Mouse (Mus musculus): ENCODE data around the gene Amd1. TPM values are rescaled to one million over a fixed set of nuclear protein-coding genes. Genes with fewer than 3 reads are reported as not detected.

The Amd1 gene
- polyA plus RNA-seq, 1 experiment from 2014 or later, result 43.2 TPM

DNA sequence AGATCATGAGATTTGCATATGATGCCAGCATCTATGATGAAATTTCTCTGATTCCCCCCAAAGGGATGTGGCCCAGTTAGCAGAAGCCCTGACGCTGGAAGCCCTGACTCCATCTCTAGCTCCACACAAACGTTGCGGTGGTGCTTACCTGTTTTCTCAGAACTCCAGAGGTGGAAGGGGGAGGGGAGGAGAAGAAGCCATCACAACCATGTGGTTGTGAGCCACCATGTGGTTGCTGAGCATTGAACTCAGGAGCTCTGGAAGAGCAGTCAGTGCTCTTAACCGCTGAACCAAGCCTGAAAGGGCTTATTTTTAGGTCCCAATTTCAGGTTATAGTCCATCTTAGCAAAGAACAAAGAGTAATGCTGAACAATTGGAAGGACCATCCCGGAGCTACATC is 41.7 kb downstream of the Amd1 start:
- Histone ChIP-seq H3K36me3 (no peaks in the 10 kb centered on the region), H3K4me3 (no peak overlapping the region), H3K9me3 (no peaks in the 10 kb centered on the region), H3K27ac (replicated peaks) (no peak overlapping the region), H3K4me2 (replicated peaks) (no peak overlapping the region), H3K4me1 (peaks cover 13% of the 10 kb centered on the region), H3K9ac (replicated peaks) (no peak overlapping the region), H3K27me3 (no peaks in the 10 kb centered on the region)
- 54% methylated on average over 5 of the region's 5 CpGs for WGBS
- no peak for ATAC-seq (replicated peaks)

DNA sequence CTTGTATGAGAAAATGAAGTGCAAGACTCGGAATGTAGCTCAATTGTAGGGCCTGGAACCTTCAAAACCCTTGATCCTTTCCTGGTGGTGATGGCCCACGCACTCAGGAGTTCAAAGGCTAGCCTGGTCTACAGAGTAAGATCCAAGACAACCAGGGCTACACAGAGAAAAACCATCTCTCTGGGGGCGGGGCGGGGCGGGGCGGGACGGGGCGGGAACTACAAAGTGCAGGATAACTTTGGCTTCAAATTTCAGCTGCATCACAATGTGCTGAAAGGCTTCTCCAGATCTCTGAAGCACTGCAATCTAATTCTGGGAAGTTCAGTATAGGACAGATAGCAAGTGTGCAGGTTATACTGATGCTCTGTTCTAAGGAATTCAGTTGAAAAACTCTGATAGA is 42.4 kb downstream of the Amd1 start:
- Histone ChIP-seq H3K9me3 (no peaks in the 10 kb centered on the region), H3K9ac (replicated peaks) (no peak overlapping the region), H3K4me1 (peaks cover 13% of the 10 kb centered on the region), H3K4me3 (no peak overlapping the region), H3K36me3 (no peaks in the 10 kb centered on the region), H3K4me2 (replicated peaks) (0 out of 2 replicates have a peak overlapping the region, but pooled peaks have one; percentile 86), H3K27me3 (no peaks in the 10 kb centered on the region), H3K27ac (replicated peaks) (no peak overlapping the region)
- WGBS, result 23% methylated on average over 8 of the region's 8 CpGs
- ATAC-seq (replicated peaks), result no peak

DNA sequence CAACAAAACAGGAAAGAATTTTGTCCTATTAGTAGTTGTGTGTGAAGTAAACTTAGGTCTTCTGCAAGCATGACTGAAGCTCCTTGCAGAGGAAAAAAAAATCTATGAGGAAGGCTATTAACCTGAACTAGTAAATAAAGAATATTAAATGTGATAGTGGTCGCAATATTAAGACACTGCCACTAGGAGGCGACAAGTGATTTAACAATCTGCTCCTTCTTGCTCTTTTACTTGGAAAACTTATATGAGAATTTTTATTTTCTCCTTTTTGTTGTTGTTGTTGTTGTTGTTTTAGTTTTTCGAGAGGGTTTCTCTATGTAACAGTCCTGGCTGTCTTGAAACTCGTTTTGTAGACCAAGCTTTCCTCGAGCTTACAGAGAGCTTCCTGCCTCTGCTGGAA is 43.0 kb downstream of the Amd1 start:
- H3K9ac ChIP-seq (replicated peaks), result peak overlapping the region; percentile 31; the same call in 1 of the 2 replicates
- ATAC-seq (replicated peaks), result no peak
- 5% methylated on average over 5 of the region's 5 CpGs for WGBS

DNA sequence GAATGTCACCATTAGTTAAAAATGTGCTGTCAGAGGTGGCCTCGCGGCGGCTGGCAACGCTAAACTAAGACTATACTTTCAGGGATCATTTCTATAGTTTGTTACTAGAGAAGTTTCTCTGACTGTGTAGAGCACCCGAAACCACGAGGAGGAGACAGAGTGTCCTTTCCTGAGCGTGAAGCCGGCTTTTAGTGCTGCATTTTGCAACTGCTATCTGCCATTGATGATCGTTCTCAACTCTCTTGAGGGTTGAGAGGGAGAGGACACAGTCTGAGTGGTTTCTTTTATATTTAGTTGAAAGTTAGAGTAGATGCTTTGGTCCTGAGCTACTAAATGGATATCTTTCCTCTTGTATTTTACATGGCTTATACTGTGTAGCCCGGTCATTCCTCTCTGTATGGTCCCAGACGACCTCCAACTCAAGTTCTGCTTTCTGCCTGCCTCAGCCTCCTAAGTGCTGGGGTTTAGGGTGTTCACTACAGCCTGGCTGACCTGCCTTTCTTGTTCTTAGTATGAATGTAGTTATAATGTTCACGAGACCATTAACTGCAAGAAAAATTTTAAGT is 43.5 kb downstream of the Amd1 start:
- peak; percentile 77 for ATAC-seq (replicated peaks)
- Histone ChIP-seq H3K4me1 (peaks cover 13% of the 10 kb centered on the region), H3K9me3 (no peaks in the 10 kb centered on the region), H3K4me3 (peak overlapping the region; percentile 68), H3K36me3 (peaks cover 7% of the 10 kb centered on the region), H3K4me2 (replicated peaks) (peak overlapping the region; percentile 86), H3K27me3 (no peaks in the 10 kb centered on the region), H3K9ac (replicated peaks) (peak overlapping the region; percentile 31), H3K27ac (replicated peaks) (peak overlapping the region; percentile 97)
- WGBS, result under 1% methylated on average over 12 of the region's 12 CpGs

More for the DNA sequence above, 43.0 kb downstream of the Amd1 start:
- Histone ChIP-seq H3K36me3 (0 out of 2 replicates have a peak, but pooled peaks cover 4% of the 10 kb centered on the region), H3K27ac (replicated peaks) (peak overlapping the region; percentile 97), H3K4me3 (peak overlapping the region; percentile 68), H3K4me2 (replicated peaks) (peak overlapping the region; percentile 86), H3K4me1 (peaks cover 13% of the 10 kb centered on the region), H3K27me3 (no peaks in the 10 kb centered on the region), H3K9me3 (no peaks in the 10 kb centered on the region)

DNA sequence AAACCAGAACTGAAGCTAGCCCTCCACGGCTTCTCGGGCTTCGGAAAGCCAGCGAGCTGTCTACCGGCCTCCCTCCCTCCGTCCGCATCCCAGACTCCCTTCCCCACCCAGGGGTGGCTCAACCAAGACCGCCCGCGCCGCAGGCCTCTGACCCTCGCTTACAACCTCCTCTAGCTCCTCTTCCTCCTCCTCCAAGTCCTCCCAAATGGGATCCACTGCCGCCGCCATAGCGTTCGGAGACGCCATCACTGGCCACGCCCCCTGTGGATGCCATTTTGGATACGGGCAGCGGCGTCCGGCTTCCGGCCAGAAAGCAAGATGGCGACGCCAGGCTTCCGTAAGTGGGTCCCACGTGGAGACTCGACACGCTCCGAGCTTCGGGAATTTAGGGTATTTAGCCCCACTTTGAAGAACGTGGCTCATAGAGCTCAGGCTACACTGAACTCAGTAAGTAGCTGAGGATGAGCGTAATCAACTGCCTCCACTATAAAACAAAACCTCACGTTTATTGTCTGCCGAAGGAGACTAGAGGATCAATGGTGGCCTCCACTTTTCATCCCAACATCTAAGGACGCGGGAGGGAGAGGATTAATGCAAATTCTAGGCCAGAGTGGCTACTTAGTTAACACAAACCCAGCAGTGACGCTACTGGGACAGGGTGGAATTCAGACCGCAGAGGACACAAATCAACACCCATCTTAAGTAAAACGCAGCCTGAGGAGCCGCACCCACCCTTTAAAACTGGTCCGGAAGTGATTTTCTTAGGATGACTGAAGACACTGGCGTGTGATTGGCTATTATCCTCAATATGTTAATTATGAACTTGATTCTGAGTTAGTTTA is 44.4 kb downstream of the Amd1 start, which contains the start of gene Gtf3c6:
Gtf3c6 (minus strand) TSS at position 695 of the 842 bp plus-strand sequence.
- peak; percentile 81 for ATAC-seq (replicated peaks)
- Histone ChIP-seq H3K27ac (replicated peaks) (peak within 1 kb of the TSS; percentile 97), H3K36me3 (peaks cover 14% of the 10 kb centered on the region), H3K4me2 (replicated peaks) (peak within 1 kb of the TSS; percentile 86), H3K9ac (replicated peaks) (peak within 1 kb of the TSS; percentile 90), H3K4me1 (peaks cover 13% of the 10 kb centered on the region), H3K9me3 (no peaks in the 10 kb centered on the region), H3K27me3 (no peaks in the 10 kb centered on the region), H3K4me3 (peak within 1 kb of the TSS; percentile 68)
- WGBS, result under 1% methylated on average over 43 of the region's 43 CpGs

DNA sequence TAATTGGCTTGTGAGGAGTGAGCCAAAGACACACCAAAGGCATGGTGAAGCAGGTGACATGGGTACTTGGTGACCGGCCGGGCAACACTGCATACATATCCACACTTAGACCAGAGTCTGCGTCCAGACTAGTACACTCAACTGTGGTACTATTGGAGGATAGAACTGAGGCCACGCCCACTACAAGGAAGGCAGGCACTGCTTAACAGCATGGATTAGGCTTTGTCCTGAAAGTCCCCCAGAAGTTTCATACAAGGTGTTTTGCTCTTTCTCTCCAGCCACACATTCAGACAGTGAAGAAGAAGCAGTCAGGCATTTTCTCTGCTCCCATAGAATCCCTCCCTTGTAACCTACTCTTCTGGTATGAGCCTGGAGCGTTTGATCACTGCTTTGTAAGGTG is 45.3 kb downstream of the Amd1 start:
- WGBS, result under 1% methylated on average over 5 of the region's 5 CpGs
- Histone ChIP-seq H3K27me3 (no peaks in the 10 kb centered on the region), H3K4me1 (peaks cover 13% of the 10 kb centered on the region), H3K9ac (replicated peaks) (peak overlapping the region; percentile 90), H3K4me2 (replicated peaks) (peak overlapping the region; percentile 86), H3K36me3 (peaks cover 24% of the 10 kb centered on the region), H3K4me3 (peak overlapping the region; percentile 68), H3K27ac (replicated peaks) (peak overlapping the region; percentile 97), H3K9me3 (no peaks in the 10 kb centered on the region)
- ATAC-seq (replicated peaks), result peak; percentile 78

DNA sequence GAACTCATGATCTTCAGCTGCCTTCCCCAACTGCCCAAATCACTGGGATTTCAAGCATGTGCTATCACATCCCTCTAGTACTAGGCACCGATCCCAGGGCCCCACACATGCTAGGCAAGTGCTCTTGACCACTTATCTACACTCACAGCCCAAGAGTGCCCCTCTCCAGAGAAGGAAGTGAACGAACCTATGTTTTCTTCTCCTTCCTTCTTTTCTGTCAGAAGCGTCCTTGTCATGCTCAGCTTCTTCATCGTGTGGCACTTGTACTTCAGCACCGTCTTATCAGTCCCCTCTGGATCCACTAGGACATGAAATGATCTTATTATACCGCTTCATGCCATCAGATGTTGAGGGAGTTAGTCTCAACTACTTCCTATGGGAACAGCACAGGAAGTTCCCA is 51.0 kb downstream of the Amd1 start:
- no peak overlapping the region for H3K4me2 ChIP-seq (replicated peaks)
- no peaks in the 10 kb centered on the region for H3K27me3 ChIP-seq
- no peak overlapping the region for H3K27ac ChIP-seq (replicated peaks)
- ATAC-seq (replicated peaks), result no peak
- 91% methylated on average over 6 of the region's 6 CpGs for WGBS
- no peak overlapping the region for H3K9ac ChIP-seq (replicated peaks)
- no peaks in the 10 kb centered on the region for H3K9me3 ChIP-seq
- H3K4me3 ChIP-seq, result no peak overlapping the region
- H3K36me3 ChIP-seq, result peaks cover 54% of the 10 kb centered on the region
- H3K4me1 ChIP-seq, result peaks cover 8% of the 10 kb centered on the region; the same call in 1 of the 2 replicates

DNA sequence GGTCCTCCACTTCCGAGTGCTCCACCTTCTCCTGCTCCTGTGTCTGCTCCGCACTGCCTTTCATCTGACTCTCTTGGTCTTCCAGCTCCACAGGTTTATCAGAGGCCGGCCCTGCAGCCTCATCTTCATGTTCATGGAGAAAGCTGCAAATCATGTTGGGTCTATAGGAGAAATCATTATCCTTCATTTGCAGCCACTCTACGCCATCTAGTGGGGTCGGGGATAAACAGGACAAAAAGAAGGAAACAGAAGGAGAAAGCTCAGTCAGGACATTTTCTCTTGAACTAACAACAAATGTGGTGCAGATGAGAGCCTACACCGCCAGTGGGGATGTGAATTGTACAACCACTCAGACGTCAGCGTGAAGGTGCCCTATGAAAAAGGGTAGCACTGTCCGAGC is 52.4 kb downstream of the Amd1 start:
- 88% methylated on average over 9 of the region's 9 CpGs for WGBS
- H3K4me2 ChIP-seq (replicated peaks), result no peak overlapping the region
- H3K27ac ChIP-seq (replicated peaks), result no peak overlapping the region
- no peak overlapping the region for H3K4me3 ChIP-seq
- no peaks in the 10 kb centered on the region for H3K9me3 ChIP-seq
- H3K4me1 ChIP-seq, result peaks cover 15% of the 10 kb centered on the region
- ATAC-seq (replicated peaks), result no peak
- H3K9ac ChIP-seq (replicated peaks), result no peak overlapping the region
- H3K27me3 ChIP-seq, result no peaks in the 10 kb centered on the region
- peaks cover 54% of the 10 kb centered on the region for H3K36me3 ChIP-seq

DNA sequence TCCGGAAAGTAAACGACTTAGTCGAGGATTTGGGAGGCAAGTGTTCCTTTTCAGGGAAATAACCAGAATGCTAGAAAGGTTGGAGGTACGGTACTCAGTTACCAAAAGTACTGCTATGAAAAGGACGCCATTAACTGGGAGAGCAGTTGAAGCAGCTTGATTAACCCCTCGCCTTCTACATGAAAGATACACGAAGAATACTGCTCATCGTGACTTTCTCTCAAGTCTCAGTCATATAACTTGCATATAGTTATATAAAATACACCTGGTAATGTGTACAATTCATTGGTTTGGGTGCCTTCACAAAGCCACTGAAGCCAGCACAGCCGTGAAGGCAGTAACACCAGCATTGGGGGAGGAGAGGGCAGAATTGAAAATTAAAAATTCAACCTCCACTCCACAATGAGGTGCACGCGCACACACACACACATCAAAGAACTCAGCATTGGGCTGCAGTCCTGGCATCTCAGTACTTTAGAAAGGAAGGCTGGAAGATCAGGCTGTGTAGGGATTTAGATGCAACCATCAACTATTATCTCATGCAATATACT is 54.7 kb downstream of the Amd1 start:
- Histone ChIP-seq H3K4me2 (replicated peaks) (peak overlapping the region; percentile 76), H3K27ac (replicated peaks) (peak overlapping the region; percentile 80), H3K4me1 (peaks cover 15% of the 10 kb centered on the region), H3K9me3 (no peaks in the 10 kb centered on the region), H3K27me3 (no peaks in the 10 kb centered on the region), H3K4me3 (peak overlapping the region; percentile 58), H3K9ac (replicated peaks) (peak overlapping the region; percentile 51), H3K36me3 (peaks cover 53% of the 10 kb centered on the region)
- peak; percentile 55 for ATAC-seq (replicated peaks)
- WGBS, result 31% methylated on average over 11 of the region's 11 CpGs

DNA sequence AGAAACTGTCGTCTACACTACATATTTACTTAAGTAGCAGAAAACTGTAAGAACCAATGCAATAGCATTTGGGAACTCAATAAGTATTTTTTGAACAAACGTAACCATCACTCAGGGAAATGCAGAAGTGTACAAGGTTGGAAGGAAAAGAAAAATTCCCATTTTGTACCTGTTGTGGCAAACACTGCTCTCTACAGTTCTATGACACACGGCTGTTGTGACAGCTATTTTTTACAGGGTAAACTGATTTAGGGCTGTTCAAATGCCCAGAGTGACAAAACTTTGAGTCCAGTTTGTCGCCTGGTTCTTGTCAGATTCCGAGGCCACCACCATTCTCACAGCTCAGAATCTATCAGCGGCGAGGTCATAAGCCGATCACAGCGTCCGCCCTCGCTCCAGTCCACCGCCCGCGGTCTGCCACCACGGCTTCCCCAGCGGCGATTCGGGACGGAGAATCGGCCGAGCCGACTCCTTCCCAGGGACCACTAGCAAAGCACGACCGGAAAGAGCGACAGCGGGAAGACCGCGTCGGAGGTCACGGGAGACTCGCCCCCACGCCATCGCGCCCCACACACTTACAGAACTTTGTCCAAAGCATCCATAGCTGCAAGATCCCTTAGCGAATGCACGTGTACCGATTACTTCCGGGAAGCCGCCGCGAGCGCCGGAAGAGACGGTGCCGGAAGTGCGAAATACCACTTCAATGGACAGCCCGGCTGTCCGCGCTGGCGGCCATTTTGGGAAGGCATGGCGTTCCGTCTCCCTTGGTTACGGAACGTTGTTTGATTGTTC is 55.4 kb downstream of the Amd1 start, which contains the start of gene Rpf2:
Rpf2 (minus strand) TSS at position 663 of the 792 bp plus-strand sequence.
- ATAC-seq (replicated peaks), result peak; percentile 95
- Histone ChIP-seq H3K9me3 (no peaks in the 10 kb centered on the region), H3K27ac (replicated peaks) (peak within 1 kb of the TSS; percentile 80), H3K9ac (replicated peaks) (peak within 1 kb of the TSS; percentile 51), H3K4me1 (peaks cover 15% of the 10 kb centered on the region), H3K4me3 (peak within 1 kb of the TSS; percentile 58), H3K27me3 (no peaks in the 10 kb centered on the region), H3K4me2 (replicated peaks) (peak within 1 kb of the TSS; percentile 76), H3K36me3 (peaks cover 53% of the 10 kb centered on the region)
- 1% methylated on average over 54 of the region's 54 CpGs for WGBS

DNA sequence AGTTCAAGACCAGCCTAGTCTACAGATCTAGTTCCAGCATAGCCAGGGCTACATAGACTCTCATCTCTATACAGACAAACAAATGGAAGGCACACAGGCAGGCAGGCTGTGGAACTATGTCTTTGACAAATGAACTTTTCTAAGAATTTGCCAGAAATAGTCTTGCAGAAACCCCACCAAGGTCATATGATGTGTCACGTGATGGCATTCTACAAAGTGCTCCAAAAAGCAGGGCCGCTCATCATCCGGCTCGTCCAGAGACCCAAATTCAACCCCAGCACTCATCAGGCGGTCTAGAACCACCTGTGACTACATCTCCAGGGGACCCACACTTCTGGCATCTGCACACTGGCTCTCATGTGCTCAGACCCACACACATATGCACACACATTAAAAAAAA is 64.2 kb downstream of the Amd1 start:
- Histone ChIP-seq H3K9me3 (no peaks in the 10 kb centered on the region), H3K27ac (replicated peaks) (no peak overlapping the region), H3K4me2 (replicated peaks) (no peak overlapping the region), H3K4me1 (no peaks in the 10 kb centered on the region), H3K27me3 (no peaks in the 10 kb centered on the region), H3K36me3 (peaks cover 55% of the 10 kb centered on the region), H3K9ac (replicated peaks) (no peak overlapping the region), H3K4me3 (no peak overlapping the region)
- WGBS, result 96% methylated on average over 5 of the region's 5 CpGs
- ATAC-seq (replicated peaks), result no peak

Data from forebrain, embryonic 15.5 days (tissue).